In genomic region chr4:155011312-155012025, GRCm38 (mm10) we compare ENCODE assay signal across 21 mouse cellular contexts. TPM values are rescaled to one million over a fixed set of nuclear protein-coding genes. Genes with fewer than 3 reads are reported as not detected.
DNase-seq lines count a peak whose midpoint lies in the region; ATAC-seq and TF ChIP-seq lines count a peak whose summit lies in the region.
"Had no signal": no experiment of that assay in that cellular context is flagged by ENCODE, and none has a peak within 500 bp of the region (broad histone marks: within the 10 kb centered on the region; RNA-seq: fewer than 3 reads in every experiment).

No protein-coding gene starts in this region.

- H3K36me3 ChIP-seq in forebrain, embryonic 16.5 days (ENCODE audit: control insufficient read depth, insufficient read depth) = no peaks in the 10 kb centered on the region
- peaks cover 3% of the 10 kb centered on the region; the same call in 1 of the 2 replicates for H3K36me3 ChIP-seq in forebrain, postnatal 0 days (ENCODE audit: insufficient read depth)
- no peaks in the 10 kb centered on the region for H3K36me3 ChIP-seq in midbrain, embryonic 10.5 days
- H3K36me3 ChIP-seq in midbrain, embryonic 16.5 days (ENCODE audit: control insufficient read depth, insufficient read depth, low read length) = no peaks in the 10 kb centered on the region
- H3K36me3 ChIP-seq in embryonic facial prominence, embryonic 10.5 days (replicated peaks) = no peaks in the 10 kb centered on the region
- H3K36me3 ChIP-seq: G1E; heart, embryonic 15.5 days; limb, embryonic 12.5 days; liver, embryonic 12.5 days; midbrain, embryonic 12.5 days had no signal

- no peaks in the 10 kb centered on the region for H3K9me3 ChIP-seq in forebrain, embryonic 16.5 days (ENCODE audit: control insufficient read depth, low read length)
- no peaks in the 10 kb centered on the region for H3K9me3 ChIP-seq in forebrain, postnatal 0 days (ENCODE audit: low read length)
- H3K9me3 ChIP-seq in midbrain, embryonic 10.5 days (replicated peaks) = no peaks in the 10 kb centered on the region
- no peaks in the 10 kb centered on the region for H3K9me3 ChIP-seq in midbrain, embryonic 16.5 days (replicated peaks; ENCODE audit: control insufficient read depth, low read length, poor library complexity, severe bottlenecking)
- no peaks in the 10 kb centered on the region for H3K9me3 ChIP-seq in embryonic facial prominence, embryonic 10.5 days
- H3K9me3 ChIP-seq: G1E; heart, embryonic 15.5 days; limb, embryonic 12.5 days; liver, embryonic 12.5 days; midbrain, embryonic 12.5 days had no signal

- H3K9ac ChIP-seq in forebrain, embryonic 16.5 days (replicated peaks; ENCODE audit: low read depth, low read length) = no peak overlapping the region
- H3K9ac ChIP-seq in forebrain, postnatal 0 days = no peak overlapping the region
- H3K9ac ChIP-seq in midbrain, embryonic 16.5 days (ENCODE audit: low read depth, low read length) = no peak overlapping the region
- H3K9ac ChIP-seq: heart, embryonic 15.5 days; limb, embryonic 12.5 days; liver, embryonic 12.5 days; lung, embryonic 14.5 days; midbrain, embryonic 12.5 days had no signal

- WGBS in forebrain, embryonic 16.5 days = 75% methylated on average over 8 of the region's 8 CpGs
- 69% methylated on average over 8 of the region's 8 CpGs for WGBS in forebrain, postnatal 0 days
- 79% methylated on average over 8 of the region's 8 CpGs for WGBS in midbrain, embryonic 10.5 days
- WGBS in midbrain, embryonic 16.5 days = 75% methylated on average over 8 of the region's 8 CpGs
- WGBS in embryonic facial prominence, embryonic 10.5 days = 82% methylated on average over 8 of the region's 8 CpGs

- no peak overlapping the region for H3K4me2 ChIP-seq in forebrain, embryonic 16.5 days (ENCODE audit: low read length)
- no peak overlapping the region for H3K4me2 ChIP-seq in forebrain, postnatal 0 days (ENCODE audit: low read depth)
- H3K4me2 ChIP-seq in midbrain, embryonic 16.5 days (ENCODE audit: low read length) = no peak overlapping the region
- H3K4me2 ChIP-seq: heart, embryonic 15.5 days; limb, embryonic 12.5 days; liver, embryonic 12.5 days; lung, embryonic 14.5 days; midbrain, embryonic 12.5 days had no signal

- DNase-seq in forebrain, postnatal 0 days = no peak
- no peak for DNase-seq in midbrain, embryonic 10.5 days (ENCODE audit: low spot score)
- peak; percentile 70 for DNase-seq in cerebellum, adult 8-10 months
- DNase-seq in embryonic facial prominence, embryonic 10.5 days (ENCODE audit: low spot score) = no peak
- no peak for DNase-seq in thymus, postnatal 10 days (ENCODE audit: low spot score in 2 of 2)
- no peak for DNase-seq in frontal cortex, adult 2 months (ENCODE audit: extremely low spot score in 1 of 2, low spot score in 1 of 2)
- DNase-seq: heart, postnatal 4 days; kidney, adult 18-20 months; kidney, postnatal 10 days; lung, embryonic 14.5 days; thymus, postnatal 14 days had no signal

- no peaks in the 10 kb centered on the region for H3K27me3 ChIP-seq in forebrain, embryonic 16.5 days (replicated peaks; ENCODE audit: control insufficient read depth, insufficient read depth, low read length)
- no peaks in the 10 kb centered on the region for H3K27me3 ChIP-seq in forebrain, postnatal 0 days (ENCODE audit: insufficient read depth, low read length)
- peaks cover 27% of the 10 kb centered on the region for H3K27me3 ChIP-seq in midbrain, embryonic 10.5 days (ENCODE audit: low read depth, poor library complexity, severe bottlenecking)
- no peaks in the 10 kb centered on the region for H3K27me3 ChIP-seq in midbrain, embryonic 16.5 days (ENCODE audit: control insufficient read depth, insufficient read depth, low read depth, low read length)
- peaks cover 18% of the 10 kb centered on the region for H3K27me3 ChIP-seq in embryonic facial prominence, embryonic 10.5 days (replicated peaks; ENCODE audit: low read depth, poor library complexity, severe bottlenecking)

- TF ChIP-seq CTCF in forebrain, postnatal 0 days (IDR thresholded peaks at IDR 0.05; ENCODE audit: low read depth) = no peak

- 0 out of 2 replicates have a peak overlapping the region, but pooled peaks have one; percentile 4 for H3K27ac ChIP-seq in forebrain, embryonic 16.5 days (ENCODE audit: low read length)
- H3K27ac ChIP-seq in forebrain, postnatal 0 days (ENCODE audit: low read depth, low read length) = no peak overlapping the region
- peak overlapping the region; percentile 46 for H3K27ac ChIP-seq in midbrain, embryonic 10.5 days (replicated peaks)
- no peak overlapping the region for H3K27ac ChIP-seq in midbrain, embryonic 16.5 days (ENCODE audit: low read length)
- 0 out of 2 replicates have a peak overlapping the region, but pooled peaks have one; percentile 40 for H3K27ac ChIP-seq in embryonic facial prominence, embryonic 10.5 days (replicated peaks)
- H3K27ac ChIP-seq: heart, embryonic 15.5 days; limb, embryonic 12.5 days; liver, embryonic 12.5 days; macrophage; midbrain, embryonic 12.5 days had no signal

- peaks cover 13% of the 10 kb centered on the region for H3K4me1 ChIP-seq in forebrain, embryonic 16.5 days (replicated peaks; ENCODE audit: control insufficient read depth, insufficient read depth, low read length)
- no peaks in the 10 kb centered on the region for H3K4me1 ChIP-seq in forebrain, postnatal 0 days (ENCODE audit: insufficient read depth)
- H3K4me1 ChIP-seq in midbrain, embryonic 10.5 days = peaks cover 44% of the 10 kb centered on the region
- 0 out of 2 replicates have a peak, but pooled peaks cover 2% of the 10 kb centered on the region for H3K4me1 ChIP-seq in midbrain, embryonic 16.5 days (ENCODE audit: control insufficient read depth, insufficient read depth, low read length)
- H3K4me1 ChIP-seq in embryonic facial prominence, embryonic 10.5 days = peaks cover 33% of the 10 kb centered on the region
- H3K4me1 ChIP-seq: heart, embryonic 15.5 days had no signal

- H3K4me3 ChIP-seq in forebrain, embryonic 16.5 days (replicated peaks; ENCODE audit: low read length) = no peak overlapping the region
- H3K4me3 ChIP-seq in forebrain, postnatal 0 days (ENCODE audit: low read depth, low read length) = no peak overlapping the region
- no peak overlapping the region for H3K4me3 ChIP-seq in midbrain, embryonic 10.5 days
- H3K4me3 ChIP-seq in midbrain, embryonic 16.5 days (ENCODE audit: low read depth, low read length) = no peak overlapping the region
- no peak overlapping the region for H3K4me3 ChIP-seq in embryonic facial prominence, embryonic 10.5 days
- H3K4me3 ChIP-seq: heart, embryonic 15.5 days; limb, embryonic 12.5 days; liver, embryonic 12.5 days; midbrain, embryonic 12.5 days had no signal

- no peak for ATAC-seq in forebrain, embryonic 16.5 days
- no peak for ATAC-seq in forebrain, postnatal 0 days
- ATAC-seq in midbrain, embryonic 16.5 days = no peak
- ATAC-seq: liver, embryonic 12.5 days had no signal

RNA-seq across cellular contexts. Expression of gene Plch2, which starts 45.1 kb away (rescaled TPM):
- polyA plus RNA-seq in forebrain, embryonic 16.5 days (2015; fragmentation: Nextera tagmentation; extraction: Ambion mirVana) = 11.3 and 14.1 TPM in 2 replicates
- total RNA-seq in forebrain, postnatal 0 days (2014; rRNA removed) = 32.1 and 42.1 TPM in 2 replicates
- polyA plus RNA-seq in forebrain, postnatal 0 days (2015; fragmentation: Nextera tagmentation; extraction: Ambion mirVana) = 11.7 and 17.4 TPM in 2 replicates
- 0.57 and 0.72 TPM in 2 replicates for polyA plus RNA-seq in midbrain, embryonic 10.5 days (2016; fragmentation: Nextera tagmentation; extraction: Ambion mirVana)
- 23.3 and 25.4 TPM in 2 replicates for polyA plus RNA-seq in midbrain, embryonic 16.5 days (2015; fragmentation: Nextera tagmentation; extraction: Ambion mirVana)
- 2.0 and 3.5 TPM in 2 replicates for polyA plus RNA-seq in embryonic facial prominence, embryonic 10.5 days (2016; fragmentation: Nextera tagmentation; extraction: Ambion mirVana)
- polyA plus RNA-seq in frontal cortex, adult 2 months (2012; rRNA removed) = 89.8 and 98.3 TPM in 2 replicates
- total RNA-seq: heart, postnatal 4 days had no signal
- polyA plus RNA-seq: macrophage had no signal

RNA-seq across cellular contexts. Expression of gene Pank4, which starts 47.5 kb away (rescaled TPM):
- polyA plus RNA-seq in forebrain, embryonic 16.5 days (2015; fragmentation: Nextera tagmentation; extraction: Ambion mirVana) = 47.1 and 47.3 TPM in 2 replicates
- 39.7 and 40.0 TPM in 2 replicates for total RNA-seq in forebrain, postnatal 0 days (2014; rRNA removed)
- 20.4 and 22.6 TPM in 2 replicates for polyA plus RNA-seq in forebrain, postnatal 0 days (2015; fragmentation: Nextera tagmentation; extraction: Ambion mirVana)
- 47.6 and 48.6 TPM in 2 replicates for polyA plus RNA-seq in midbrain, embryonic 10.5 days (2016; fragmentation: Nextera tagmentation; extraction: Ambion mirVana)
- polyA plus RNA-seq in midbrain, embryonic 16.5 days (2015; fragmentation: Nextera tagmentation; extraction: Ambion mirVana) = 42.1 and 45.5 TPM in 2 replicates
- 49.2 and 50.1 TPM in 2 replicates for polyA plus RNA-seq in embryonic facial prominence, embryonic 10.5 days (2016; fragmentation: Nextera tagmentation; extraction: Ambion mirVana)
- 73.0 and 76.7 TPM in 2 replicates for polyA plus RNA-seq in frontal cortex, adult 2 months (2012; rRNA removed)

RNA-seq across cellular contexts. Expression of gene Hes5, which starts 50.7 kb away (rescaled TPM):
- polyA plus RNA-seq in forebrain, embryonic 16.5 days (2015; fragmentation: Nextera tagmentation; extraction: Ambion mirVana) = 91.4 and 100 TPM in 2 replicates
- total RNA-seq in forebrain, postnatal 0 days (2014; rRNA removed) = 92.2 and 100 TPM in 2 replicates
- 107 and 120 TPM in 2 replicates for polyA plus RNA-seq in forebrain, postnatal 0 days (2015; fragmentation: Nextera tagmentation; extraction: Ambion mirVana)
- 690 and 827 TPM in 2 replicates for polyA plus RNA-seq in midbrain, embryonic 10.5 days (2016; fragmentation: Nextera tagmentation; extraction: Ambion mirVana)
- polyA plus RNA-seq in midbrain, embryonic 16.5 days (2015; fragmentation: Nextera tagmentation; extraction: Ambion mirVana) = 107 and 135 TPM in 2 replicates
- 84.4 and 151 TPM in 2 replicates for polyA plus RNA-seq in embryonic facial prominence, embryonic 10.5 days (2016; fragmentation: Nextera tagmentation; extraction: Ambion mirVana)
- polyA plus RNA-seq in frontal cortex, adult 2 months (2012; rRNA removed) = 45.3 and 68.8 TPM in 2 replicates
- total RNA-seq: adrenal gland, postnatal 25 days; G1E; heart, adult 8-10 months; heart, postnatal 4 days had no signal
- polyA plus RNA-seq: G1E, macrophage had no signal

RNA-seq across cellular contexts. Expression of gene Pex10, which starts 55.3 kb away (rescaled TPM):
- polyA plus RNA-seq in forebrain, embryonic 16.5 days (2015; fragmentation: Nextera tagmentation; extraction: Ambion mirVana) = 19.5 and 22.1 TPM in 2 replicates
- 16.9 and 18.5 TPM in 2 replicates for total RNA-seq in forebrain, postnatal 0 days (2014; rRNA removed)
- 14.0 and 14.1 TPM in 2 replicates for polyA plus RNA-seq in forebrain, postnatal 0 days (2015; fragmentation: Nextera tagmentation; extraction: Ambion mirVana)
- 21.0 and 21.1 TPM in 2 replicates for polyA plus RNA-seq in midbrain, embryonic 10.5 days (2016; fragmentation: Nextera tagmentation; extraction: Ambion mirVana)
- 22.2 and 22.8 TPM in 2 replicates for polyA plus RNA-seq in midbrain, embryonic 16.5 days (2015; fragmentation: Nextera tagmentation; extraction: Ambion mirVana)
- 19.0 and 22.2 TPM in 2 replicates for polyA plus RNA-seq in embryonic facial prominence, embryonic 10.5 days (2016; fragmentation: Nextera tagmentation; extraction: Ambion mirVana)
- polyA plus RNA-seq in frontal cortex, adult 2 months (2012; rRNA removed) = 16.7 and 21.1 TPM in 2 replicates

Comparison
In these comparisons a context has a peak if more than half of its experiments do, and no peak if none do; other contexts are left out.
1. H3K27ac ChIP-seq: peak in forebrain, embryonic 16.5 days (single experiment), midbrain, embryonic 10.5 days (single experiment) and embryonic facial prominence, embryonic 10.5 days (single experiment); none in forebrain, postnatal 0 days (single experiment) and midbrain, embryonic 16.5 days (single experiment).